Mouse (Mus musculus): Measurements from ENCODE around the gene Gm5771. TPM values are rescaled to one million over a fixed set of nuclear protein-coding genes. Genes with fewer than 3 reads are reported as not detected.
"Not testable (repeated sequence)": the region's sequence is repeated elsewhere in the genome, so short reads cannot be mapped to it uniquely, and the experiment has no call there.

The Gm5771 gene
- polyA plus RNA-seq (2012; fragmentation: generic; extraction: Trizol): not detected

GRCm38 (mm10) chr6:41392056-41392455, at the start of gene Gm5771:
TSS of gene Gm5771 (plus strand) at chr6:41392356.
- not testable (repeated sequence) for H3K4me3 ChIP-seq; H3ac ChIP-seq (ENCODE audit: control insufficient read depth, insufficient read length); H3K36me3 ChIP-seq (ENCODE audit: control insufficient read depth, insufficient read depth); H3K27me3 ChIP-seq (ENCODE audit: control insufficient read depth, insufficient read depth, insufficient read length); H3K79me2 ChIP-seq (ENCODE audit: control insufficient read depth, insufficient read depth); H3K4me2 ChIP-seq (ENCODE audit: low read depth)

DNA sequence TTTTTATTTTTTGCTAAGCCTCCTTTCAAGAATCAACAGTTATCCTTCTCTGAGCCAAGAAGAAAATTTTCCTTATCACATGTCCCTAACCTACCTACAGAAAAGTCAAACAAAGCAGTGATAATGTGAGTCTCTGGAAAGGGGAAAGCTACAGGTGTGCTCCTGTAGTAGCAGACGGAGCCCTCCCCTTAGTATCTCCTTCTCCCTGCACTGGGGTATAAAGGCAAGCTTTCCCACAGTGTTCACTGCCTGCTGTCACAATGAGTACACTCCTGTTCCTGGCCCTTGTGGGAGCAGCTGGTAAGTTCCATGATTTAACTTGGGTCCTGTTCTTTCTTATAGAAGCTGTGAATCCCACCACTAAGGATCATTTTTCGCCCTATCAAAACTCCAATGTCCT, 38.2 kb upstream of the Gm5771 start, which contains the start of gene Try10:
Try10 (plus strand) TSS at position 174 of the 400 bp plus-strand sequence.
- H3K36me3 ChIP-seq (ENCODE audit: control insufficient read depth, insufficient read depth): no peaks in the 10 kb centered on the region
- no peak within 1 kb of the TSS for H3K4me3 ChIP-seq
- no peak for TF ChIP-seq MYOD1 (IDR thresholded peaks at IDR 0.05; ENCODE audit: control insufficient read depth in 1 of 3, insufficient read length in 2 of 3, low read depth in 2 of 3)
- no peak for TF ChIP-seq MAX (IDR thresholded peaks at IDR 0.05; ENCODE audit: low read depth)
- TF ChIP-seq E2F4 (IDR thresholded peaks at IDR 0.05; ENCODE audit: insufficient read depth): no peak
- TF ChIP-seq MYOG (IDR thresholded peaks at IDR 0.05; ENCODE audit: control insufficient read depth in 1 of 3, insufficient read depth in 1 of 3, insufficient read length in 2 of 3, low read depth in 2 of 3): no peak
- no peak for TF ChIP-seq POLR2AphosphoS2 (IDR thresholded peaks at IDR 0.05; ENCODE audit: insufficient read length, low read depth)
- no peak for TF ChIP-seq TCF12 (IDR thresholded peaks at IDR 0.05; ENCODE audit: insufficient read depth, poor library complexity, severe bottlenecking)
- no peak for TF ChIP-seq USF1 (IDR thresholded peaks at IDR 0.05; ENCODE audit: low read depth)
- no peak for TF ChIP-seq SRF (IDR thresholded peaks at IDR 0.05; ENCODE audit: control insufficient read depth, insufficient read length, low read depth)
- no peak for TF ChIP-seq REST (IDR thresholded peaks at IDR 0.05; ENCODE audit: insufficient read depth, insufficient read length)
- no peak for TF ChIP-seq CEBPB (IDR thresholded peaks at IDR 0.05; ENCODE audit: insufficient read depth, poor library complexity, severe bottlenecking)
- no peak for TF ChIP-seq POLR2A (IDR thresholded peaks at IDR 0.05; ENCODE audit: insufficient read length, low read depth)
- no peak for TF ChIP-seq TCF3 (IDR thresholded peaks at IDR 0.05; ENCODE audit: insufficient read length, low read depth)
- H3K27me3 ChIP-seq (ENCODE audit: control insufficient read depth, insufficient read depth, insufficient read length): no peaks in the 10 kb centered on the region
- no peak within 1 kb of the TSS for H3K4me2 ChIP-seq (ENCODE audit: low read depth)
- H3K79me2 ChIP-seq (ENCODE audit: control insufficient read depth, insufficient read depth): no peaks in the 10 kb centered on the region
- H3ac ChIP-seq (ENCODE audit: control insufficient read depth, insufficient read length): no peak within 1 kb of the TSS

DNA sequence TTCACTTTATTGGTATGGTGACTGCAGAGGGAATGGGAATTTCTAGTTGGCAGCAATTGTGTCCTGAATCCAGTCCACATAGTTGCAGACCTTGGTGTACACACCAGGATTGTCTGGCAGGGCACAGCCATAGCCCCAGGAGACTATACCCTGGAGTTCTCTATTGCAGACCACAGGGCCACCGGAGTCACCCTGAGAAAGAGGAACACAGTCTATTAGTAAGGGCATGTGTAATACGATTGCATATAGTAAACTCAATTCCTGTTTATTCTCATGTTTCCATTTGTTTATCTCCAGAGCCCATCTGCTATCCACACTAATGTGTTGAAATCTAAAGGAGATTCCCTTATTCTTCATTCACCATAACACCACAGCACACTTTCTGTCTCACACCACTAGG, 18.4 kb upstream of the Gm5771 start:
- H3K4me2 ChIP-seq (ENCODE audit: low read depth); H3K27me3 ChIP-seq (ENCODE audit: control insufficient read depth, insufficient read depth, insufficient read length); H3ac ChIP-seq (ENCODE audit: control insufficient read depth, insufficient read length); H3K79me2 ChIP-seq (ENCODE audit: control insufficient read depth, insufficient read depth); H3K36me3 ChIP-seq (ENCODE audit: control insufficient read depth, insufficient read depth); H3K4me3 ChIP-seq: not testable (repeated sequence)

DNA sequence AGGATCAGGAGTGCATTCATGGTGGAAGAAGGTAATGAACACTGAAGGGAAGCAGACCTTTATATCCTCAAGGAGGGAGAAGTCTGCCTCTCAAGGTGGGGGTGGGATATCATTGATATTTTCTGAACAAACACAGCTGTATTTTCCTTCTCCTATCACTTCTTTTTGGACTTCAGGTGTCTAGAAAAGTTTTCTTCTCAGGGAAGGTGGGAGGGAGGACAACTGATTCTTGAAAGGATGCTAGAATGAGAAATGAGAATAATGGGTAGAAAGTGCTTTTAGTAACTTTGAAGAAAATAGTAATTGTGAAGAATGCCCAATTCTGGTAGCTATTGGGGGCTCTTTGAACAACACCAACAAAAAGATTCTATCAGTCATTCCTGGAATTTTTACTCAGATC, 14.6 kb upstream of the Gm5771 start, which contains the start of gene Prss3:
Prss3 (minus strand) TSS at position 101 of the 400 bp plus-strand sequence.
- H3K27me3 ChIP-seq (ENCODE audit: control insufficient read depth, insufficient read depth, insufficient read length); H3K4me3 ChIP-seq: not testable (repeated sequence)

DNA sequence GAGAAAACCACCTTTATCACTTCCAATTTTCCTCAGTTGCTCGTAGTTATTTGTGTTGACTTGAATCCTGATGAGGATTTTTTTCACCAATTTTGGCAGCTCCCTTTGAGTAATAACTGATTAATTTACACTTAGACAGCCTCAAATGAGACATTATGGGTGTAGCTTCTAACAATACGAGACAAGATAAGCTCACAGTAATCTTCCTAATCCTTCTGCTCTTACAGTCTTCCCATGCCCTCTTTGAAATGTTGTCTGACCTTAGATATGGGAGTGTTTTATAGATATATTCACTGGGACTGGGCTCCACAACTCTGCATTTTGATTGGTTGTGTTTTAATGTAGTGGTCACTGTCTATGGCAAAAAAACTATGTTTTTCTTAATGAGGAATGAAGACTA, 5.4 kb upstream of the Gm5771 start:
- Histone ChIP-seq H3ac (ENCODE audit: control insufficient read depth, insufficient read length) (no peak overlapping the region), H3K27me3 (ENCODE audit: control insufficient read depth, insufficient read depth, insufficient read length) (no peaks in the 10 kb centered on the region), H3K36me3 (ENCODE audit: control insufficient read depth, insufficient read depth) (no peaks in the 10 kb centered on the region), H3K4me2 (ENCODE audit: low read depth) (no peak overlapping the region), H3K79me2 (ENCODE audit: control insufficient read depth, insufficient read depth) (no peaks in the 10 kb centered on the region), H3K4me3 (no peak overlapping the region)
- no peak for TF ChIP-seq REST (IDR thresholded peaks at IDR 0.05; ENCODE audit: insufficient read depth, insufficient read length)
- no peak for TF ChIP-seq TCF3 (IDR thresholded peaks at IDR 0.05; ENCODE audit: insufficient read length, low read depth)

More for the DNA sequence above, 14.6 kb upstream of the Gm5771 start, which contains the start of gene Prss3:
- not testable (repeated sequence) for H3K79me2 ChIP-seq (ENCODE audit: control insufficient read depth, insufficient read depth); H3ac ChIP-seq (ENCODE audit: control insufficient read depth, insufficient read length); H3K4me2 ChIP-seq (ENCODE audit: low read depth); H3K36me3 ChIP-seq (ENCODE audit: control insufficient read depth, insufficient read depth)

GRCm38 (mm10) chr6:41391640-41392039, 516 bp upstream of the Gm5771 start:
- H3ac ChIP-seq (ENCODE audit: control insufficient read depth, insufficient read length); H3K4me3 ChIP-seq; H3K36me3 ChIP-seq (ENCODE audit: control insufficient read depth, insufficient read depth); H3K79me2 ChIP-seq (ENCODE audit: control insufficient read depth, insufficient read depth); H3K27me3 ChIP-seq (ENCODE audit: control insufficient read depth, insufficient read depth, insufficient read length); H3K4me2 ChIP-seq (ENCODE audit: low read depth): not testable (repeated sequence)

DNA sequence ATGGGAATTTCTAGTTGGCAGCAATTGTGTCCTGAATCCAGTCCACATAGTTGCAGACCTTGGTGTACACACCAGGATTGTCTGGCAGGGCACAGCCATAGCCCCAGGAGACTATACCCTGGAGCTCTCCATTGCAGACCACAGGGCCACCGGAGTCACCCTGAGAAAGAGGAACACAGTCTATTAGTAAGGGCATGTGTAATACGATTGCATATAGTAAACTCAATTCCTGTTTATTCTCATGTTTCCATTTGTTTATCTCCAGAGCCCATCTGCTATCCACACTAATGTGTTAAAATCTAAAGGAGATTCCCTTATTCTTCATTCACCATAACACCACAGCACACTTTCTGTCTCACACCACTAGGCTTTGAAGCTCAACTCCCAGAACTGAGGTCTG, 50.1 kb downstream of the Gm5771 start:
- not testable (repeated sequence) for H3K36me3 ChIP-seq (ENCODE audit: control insufficient read depth, insufficient read depth); H3K27me3 ChIP-seq (ENCODE audit: control insufficient read depth, insufficient read depth, insufficient read length); H3K79me2 ChIP-seq (ENCODE audit: control insufficient read depth, insufficient read depth); H3K4me2 ChIP-seq (ENCODE audit: low read depth); H3ac ChIP-seq (ENCODE audit: control insufficient read depth, insufficient read length); H3K4me3 ChIP-seq

GRCm38 (mm10) chr6:41446045-41446444, 53.9 kb downstream of the Gm5771 start, which contains the start of gene Gm10334:
TSS of gene Gm10334 (minus strand) at chr6:41446145.
- not testable (repeated sequence) for H3K79me2 ChIP-seq (ENCODE audit: control insufficient read depth, insufficient read depth); H3K4me2 ChIP-seq (ENCODE audit: low read depth); H3K36me3 ChIP-seq (ENCODE audit: control insufficient read depth, insufficient read depth); H3K27me3 ChIP-seq (ENCODE audit: control insufficient read depth, insufficient read depth, insufficient read length); H3ac ChIP-seq (ENCODE audit: control insufficient read depth, insufficient read length); H3K4me3 ChIP-seq
